Mouse (Mus musculus) heart, embryonic 13.5 days (tissue): ENCODE measurements around the gene Ube2v1. TPM values are rescaled to one million over a fixed set of nuclear protein-coding genes. Genes with fewer than 3 reads are reported as not detected.

ENCODE experiments used
- ATAC-seq: fragments of 200-750 bp; cut with Nextera tagmentation; 2 replicates; pipeline ENCODE4 v1.8.0; 2017; ENCODE audit warnings: moderate TSS enrichment; ENCODE audit not compliant: insufficient number of reproducible peaks, low FRiP score, low TSS enrichment; ENCODE audit errors: extremely low read depth
- H3K27ac ChIP-seq: fragments of 300-500 bp; sonication (generic); replicated peaks from 2 replicates; pipeline ENCODE4 v1.5.1; 2015; ENCODE audit warnings: moderate library complexity, mild to moderate bottlenecking, inconsistent platforms
- H3K27me3 ChIP-seq: fragments of 300-500 bp; sonication (generic); replicated peaks from 2 replicates; pipeline ENCODE4 v1.6.1; 2015; ENCODE audit warnings: mild to moderate bottlenecking, inconsistent platforms
- H3K36me3 ChIP-seq: fragments of 300-500 bp; sonication (generic); 2 replicates; pipeline ENCODE4 v1.6.1; 2015; ENCODE audit warnings: mild to moderate bottlenecking, inconsistent platforms
- H3K4me1 ChIP-seq: fragments of 300-500 bp; sonication (generic); 2 replicates; pipeline ENCODE4 v1.6.1; 2015; ENCODE audit warnings: inconsistent platforms
- H3K4me2 ChIP-seq: fragments of 300-500 bp; sonication (generic); 2 replicates; pipeline ENCODE4 v1.6.1; 2015; ENCODE audit warnings: inconsistent platforms, mild to moderate bottlenecking, moderate library complexity
- H3K4me3 ChIP-seq: fragments of 300-500 bp; sonication (generic); 2 replicates; pipeline ENCODE4 v1.5.1; 2015; ENCODE audit warnings: moderate library complexity, mild to moderate bottlenecking, inconsistent platforms
- H3K9ac ChIP-seq: fragments of 300-500 bp; sonication (generic); 2 replicates; pipeline ENCODE4 v1.6.1; 2015; ENCODE audit warnings: inconsistent platforms, mild to moderate bottlenecking, moderate library complexity
- H3K9me3 ChIP-seq: fragments of 300-500 bp; sonication (generic); 2 replicates; pipeline ENCODE4 v1.6.1; 2016; ENCODE audit warnings: inconsistent platforms
- WGBS: fragments of 180-500 bp; shearing (Covaris S2); methylation state at CpG from one replicate; pipeline ENCODE4 v1.1.7; 2015; ENCODE audit warnings: mixed read lengths; 5-methylcytosine and 5-hydroxymethylcytosine counted together
- polyA plus RNA-seq: library from polyadenylated mRNA; unstranded; fragments of >200 nt; fragmentation: Nextera tagmentation; extraction: Ambion mirVana; gene quantifications from 2 replicates; pipeline ENCODE4 v1.2.1, GENCODE M21; 2015

Ube2v1 gene
- polyA plus RNA-seq, 1 experiment from 2014 or later: 216 TPM

GRCm38 (mm10) chr2:167632731-167633536, 1.0 kb upstream of the Ube2v1 start:
- ATAC-seq: no peak
- peak overlapping the region; percentile 99 for H3K9ac ChIP-seq
- H3K4me3 ChIP-seq: peak overlapping the region; percentile 86
- H3K36me3 ChIP-seq: peaks cover 5% of the 10 kb centered on the region
- WGBS: 60% methylated on average over 12 of the region's 12 CpGs
- peaks cover 56% of the 10 kb centered on the region for H3K4me1 ChIP-seq
- H3K27me3 ChIP-seq: no peaks in the 10 kb centered on the region
- H3K4me2 ChIP-seq: peak overlapping the region; percentile 70
- H3K27ac ChIP-seq: peak overlapping the region; percentile 91
- H3K9me3 ChIP-seq: 0 out of 2 replicates have a peak, but pooled peaks cover 5% of the 10 kb centered on the region

GRCm38 (mm10) chr2:167631181-167631590, 709 bp downstream of the Ube2v1 start:
- H3K27me3 ChIP-seq: no peaks in the 10 kb centered on the region
- peaks cover 69% of the 10 kb centered on the region for H3K4me1 ChIP-seq
- peak overlapping the region; percentile 91 for H3K27ac ChIP-seq
- peaks cover 20% of the 10 kb centered on the region for H3K36me3 ChIP-seq
- WGBS: 1% methylated on average over 31 of the region's 31 CpGs
- H3K9ac ChIP-seq: peak overlapping the region; percentile 99
- H3K4me3 ChIP-seq: peak overlapping the region; percentile 86
- 0 out of 2 replicates have a peak, but pooled peaks cover 5% of the 10 kb centered on the region for H3K9me3 ChIP-seq
- H3K4me2 ChIP-seq: peak overlapping the region; percentile 97
- no peak for ATAC-seq

GRCm38 (mm10) chr2:167630421-167630820, 1.5 kb downstream of the Ube2v1 start:
- Histone ChIP-seq H3K4me2 (peak overlapping the region; percentile 97), H3K4me3 (peak overlapping the region; percentile 86), H3K9ac (peak overlapping the region; percentile 99), H3K27ac (peak overlapping the region; percentile 91), H3K4me1 (peaks cover 76% of the 10 kb centered on the region), H3K9me3 (no peaks in the 10 kb centered on the region), H3K36me3 (peaks cover 20% of the 10 kb centered on the region), H3K27me3 (no peaks in the 10 kb centered on the region)
- 51% methylated on average over 5 of the region's 5 CpGs for WGBS
- no peak for ATAC-seq

GRCm38 (mm10) chr2:167629665-167630209, 2.2 kb downstream of the Ube2v1 start:
- no peak for ATAC-seq
- peaks cover 20% of the 10 kb centered on the region for H3K36me3 ChIP-seq
- H3K4me1 ChIP-seq: peaks cover 80% of the 10 kb centered on the region
- H3K4me3 ChIP-seq: peak overlapping the region; percentile 86
- peak overlapping the region; percentile 99 for H3K9ac ChIP-seq
- WGBS: 59% methylated on average over 11 of the region's 11 CpGs
- no peaks in the 10 kb centered on the region for H3K9me3 ChIP-seq
- peak overlapping the region; percentile 91 for H3K27ac ChIP-seq
- H3K4me2 ChIP-seq: peak overlapping the region; percentile 97
- no peaks in the 10 kb centered on the region for H3K27me3 ChIP-seq

GRCm38 (mm10) chr2:167628872-167629271, 3.0 kb downstream of the Ube2v1 start:
- H3K9ac ChIP-seq: peak overlapping the region; percentile 99
- H3K27ac ChIP-seq: peak overlapping the region; percentile 91
- H3K4me1 ChIP-seq: peaks cover 75% of the 10 kb centered on the region
- WGBS: 18% methylated on average over 4 of the region's 4 CpGs
- peak overlapping the region; percentile 97 for H3K4me2 ChIP-seq
- H3K9me3 ChIP-seq: no peaks in the 10 kb centered on the region
- no peaks in the 10 kb centered on the region for H3K27me3 ChIP-seq
- H3K4me3 ChIP-seq: peak overlapping the region; percentile 86
- ATAC-seq: no peak
- H3K36me3 ChIP-seq: peaks cover 23% of the 10 kb centered on the region

- peaks cover 76% of the 10 kb centered on the region for H3K4me1 ChIP-seq
- peaks cover 30% of the 10 kb centered on the region for H3K36me3 ChIP-seq
- H3K9ac ChIP-seq: peak overlapping the region; percentile 50; the same call in 1 of the 2 replicates
- H3K4me3 ChIP-seq: no peak overlapping the region
- 84% methylated on average over 7 of the region's 7 CpGs for WGBS
- H3K9me3 ChIP-seq: no peaks in the 10 kb centered on the region
- H3K27ac ChIP-seq: 0 out of 2 replicates have a peak overlapping the region, but pooled peaks have one; percentile 3
- no peak for ATAC-seq
- H3K27me3 ChIP-seq: no peaks in the 10 kb centered on the region
- peak overlapping the region; percentile 97; the same call in 1 of the 2 replicates for H3K4me2 ChIP-seq
Measured at GRCm38 (mm10) chr2:167627019-167627418, 4.9 kb downstream of the Ube2v1 start.

GRCm38 (mm10) chr2:167625670-167626069, 6.2 kb downstream of the Ube2v1 start:
- Histone ChIP-seq H3K9ac (no peak overlapping the region), H3K4me1 (peaks cover 84% of the 10 kb centered on the region), H3K27me3 (no peaks in the 10 kb centered on the region), H3K9me3 (no peaks in the 10 kb centered on the region), H3K36me3 (peaks cover 30% of the 10 kb centered on the region), H3K4me3 (no peak overlapping the region), H3K27ac (0 out of 2 replicates have a peak overlapping the region, but pooled peaks have one; percentile 20), H3K4me2 (0 out of 2 replicates have a peak overlapping the region, but pooled peaks have one; percentile 1)
- no peak for ATAC-seq
- 43% methylated on average over 2 of the region's 2 CpGs for WGBS

- Histone ChIP-seq H3K9me3 (no peaks in the 10 kb centered on the region), H3K4me3 (no peak overlapping the region), H3K36me3 (peaks cover 35% of the 10 kb centered on the region), H3K27me3 (no peaks in the 10 kb centered on the region), H3K27ac (no peak overlapping the region), H3K4me2 (no peak overlapping the region), H3K9ac (0 out of 2 replicates have a peak overlapping the region, but pooled peaks have one; percentile 7), H3K4me1 (peaks cover 72% of the 10 kb centered on the region)
- WGBS: 89% methylated on average over 6 of the region's 6 CpGs
- ATAC-seq: no peak
Measured at GRCm38 (mm10) chr2:167624368-167625075, 7.4 kb downstream of the Ube2v1 start.

GRCm38 (mm10) chr2:167622965-167623364, 8.9 kb downstream of the Ube2v1 start:
- Histone ChIP-seq H3K4me3 (no peak overlapping the region), H3K27ac (0 out of 2 replicates have a peak overlapping the region, but pooled peaks have one; percentile 21), H3K4me1 (peaks cover 68% of the 10 kb centered on the region), H3K4me2 (no peak overlapping the region), H3K36me3 (peaks cover 38% of the 10 kb centered on the region), H3K9me3 (no peaks in the 10 kb centered on the region), H3K27me3 (no peaks in the 10 kb centered on the region), H3K9ac (0 out of 2 replicates have a peak overlapping the region, but pooled peaks have one; percentile 29)
- no peak for ATAC-seq
- WGBS: 51% methylated on average over 5 of the region's 5 CpGs

- Histone ChIP-seq H3K27ac (peak overlapping the region; percentile 54), H3K4me2 (no peak overlapping the region), H3K9me3 (no peaks in the 10 kb centered on the region), H3K4me3 (no peak overlapping the region), H3K27me3 (no peaks in the 10 kb centered on the region), H3K9ac (peak overlapping the region; percentile 44; the same call in 1 of the 2 replicates), H3K4me1 (peaks cover 64% of the 10 kb centered on the region), H3K36me3 (peaks cover 38% of the 10 kb centered on the region)
- ATAC-seq: no peak
- 60% methylated on average over 13 of the region's 13 CpGs for WGBS
Measured at GRCm38 (mm10) chr2:167622352-167622751, 9.5 kb downstream of the Ube2v1 start.
